In genomic region chr15:74287492-74287891, GRCm38 (mm10) we compare ENCODE assay signal across 33 mouse cellular contexts.
"Had no signal": no experiment of that assay in that cellular context is flagged by ENCODE, and none has a peak within 500 bp of the region (broad histone marks: within the 10 kb centered on the region; RNA-seq: fewer than 3 reads in every experiment).

No protein-coding gene starts in this region.

- H3K4me1 ChIP-seq: intestine, embryonic 15.5 days; kidney, embryonic 15.5 days had no signal

- H3K36me3 ChIP-seq: heart, embryonic 13.5 days; heart, embryonic 15.5 days; hindbrain, embryonic 10.5 days; hindbrain, embryonic 12.5 days; hindbrain, embryonic 13.5 days; hindbrain, embryonic 15.5 days; intestine, embryonic 15.5 days; kidney, embryonic 15.5 days had no signal

- H3K9ac ChIP-seq: heart, embryonic 13.5 days; heart, embryonic 15.5 days; hindbrain, embryonic 12.5 days; hindbrain, embryonic 13.5 days; hindbrain, embryonic 14.5 days; hindbrain, embryonic 15.5 days; intestine, embryonic 15.5 days; kidney, embryonic 15.5 days had no signal

- H3K9me3 ChIP-seq: heart, embryonic 13.5 days; heart, embryonic 15.5 days; hindbrain, embryonic 10.5 days; hindbrain, embryonic 12.5 days; hindbrain, embryonic 13.5 days; hindbrain, embryonic 15.5 days; intestine, embryonic 15.5 days; kidney, embryonic 15.5 days had no signal

- ATAC-seq: hindbrain, embryonic 16.5 days; hindbrain, postnatal 0 days; inflammation-experienced regulatory T-cells, adult 6 months; intestine, embryonic 15.5 days; intestine, embryonic 16.5 days; intestine, postnatal 0 days had no signal

- H3K4me3 ChIP-seq: heart, embryonic 13.5 days; heart, embryonic 15.5 days; hindbrain, embryonic 10.5 days; hindbrain, embryonic 12.5 days; hindbrain, embryonic 13.5 days; hindbrain, embryonic 15.5 days; intestine, embryonic 15.5 days; kidney, embryonic 15.5 days; layer of hippocampus, adult 2 months; left cerebral cortex, adult 2 months had no signal

- H3K27ac ChIP-seq: heart, embryonic 13.5 days; heart, embryonic 15.5 days; hindbrain, embryonic 10.5 days; hindbrain, embryonic 12.5 days; hindbrain, embryonic 13.5 days; hindbrain, embryonic 14.5 days; hindbrain, embryonic 15.5 days; hindbrain, postnatal 0 days; intestine, embryonic 15.5 days; kidney, embryonic 15.5 days; kidney, postnatal 0 days; layer of hippocampus, adult 2 months; left cerebral cortex, adult 2 months had no signal

- DNase-seq: heart, postnatal 10 days; heart, postnatal 14 days; heart, postnatal 36 days; heart, postnatal 4 days; kidney, adult 11 months; kidney, adult 18-20 months; kidney, adult 2 months; kidney, adult 8-10 months; kidney, adult 9 months; kidney, postnatal 10 days; kidney, postnatal 14 days; kidney, postnatal 25 days; kidney, postnatal 36 days; kidney, postnatal 4 days; layer of hippocampus, adult 9-11 months; layer of hippocampus, postnatal 36 days had no signal
